Mouse (Mus musculus): ENCODE measurements around the gene Hist1h1d. TPM values are rescaled to one million over a fixed set of nuclear protein-coding genes. Genes with fewer than 3 reads are reported as not detected.
"Not testable (repeated sequence)": the region's sequence is repeated elsewhere in the genome, so short reads cannot be mapped to it uniquely, and the experiment has no call there.

Gene Hist1h1d
- polyA plus RNA-seq, 1 experiment, result 0.30 TPM

- Histone ChIP-seq H3K4me3 (ENCODE audit: extremely low read depth, insufficient read depth, insufficient read length) (peak overlapping the region; percentile 14), H3K27ac (ENCODE audit: insufficient read depth, low read length) (peak overlapping the region; percentile 11; the same call in 1 of the 2 replicates), H3K36me3 (ENCODE audit: control insufficient read depth, insufficient read depth, low read length) (no peaks in the 10 kb centered on the region), H3K27me3 (ENCODE audit: control insufficient read depth, insufficient read depth, low read length) (no peaks in the 10 kb centered on the region), H3K4me1 (ENCODE audit: control insufficient read depth, insufficient read depth, insufficient read length) (peaks cover 3% of the 10 kb centered on the region; the same call in 1 of the 2 replicates)
- DNase-seq (ENCODE audit: low read depth in 1 of 2, low spot score in 2 of 2), result no peak
- under 1% methylated on average over 15 of the region's 15 CpGs for WGBS
- TF ChIP-seq POLR2A (IDR thresholded peaks at IDR 0.05; ENCODE audit: low read depth, low read length) (no peak), CTCF (IDR thresholded peaks at IDR 0.05; ENCODE audit: extremely low read depth, insufficient read depth, insufficient read length, insufficient replicate concordance) (no peak)
These were observed 18.5 kb upstream of the Hist1h1d start for GRCm38 (mm10) chr13:23534368-23535131.

DNA sequence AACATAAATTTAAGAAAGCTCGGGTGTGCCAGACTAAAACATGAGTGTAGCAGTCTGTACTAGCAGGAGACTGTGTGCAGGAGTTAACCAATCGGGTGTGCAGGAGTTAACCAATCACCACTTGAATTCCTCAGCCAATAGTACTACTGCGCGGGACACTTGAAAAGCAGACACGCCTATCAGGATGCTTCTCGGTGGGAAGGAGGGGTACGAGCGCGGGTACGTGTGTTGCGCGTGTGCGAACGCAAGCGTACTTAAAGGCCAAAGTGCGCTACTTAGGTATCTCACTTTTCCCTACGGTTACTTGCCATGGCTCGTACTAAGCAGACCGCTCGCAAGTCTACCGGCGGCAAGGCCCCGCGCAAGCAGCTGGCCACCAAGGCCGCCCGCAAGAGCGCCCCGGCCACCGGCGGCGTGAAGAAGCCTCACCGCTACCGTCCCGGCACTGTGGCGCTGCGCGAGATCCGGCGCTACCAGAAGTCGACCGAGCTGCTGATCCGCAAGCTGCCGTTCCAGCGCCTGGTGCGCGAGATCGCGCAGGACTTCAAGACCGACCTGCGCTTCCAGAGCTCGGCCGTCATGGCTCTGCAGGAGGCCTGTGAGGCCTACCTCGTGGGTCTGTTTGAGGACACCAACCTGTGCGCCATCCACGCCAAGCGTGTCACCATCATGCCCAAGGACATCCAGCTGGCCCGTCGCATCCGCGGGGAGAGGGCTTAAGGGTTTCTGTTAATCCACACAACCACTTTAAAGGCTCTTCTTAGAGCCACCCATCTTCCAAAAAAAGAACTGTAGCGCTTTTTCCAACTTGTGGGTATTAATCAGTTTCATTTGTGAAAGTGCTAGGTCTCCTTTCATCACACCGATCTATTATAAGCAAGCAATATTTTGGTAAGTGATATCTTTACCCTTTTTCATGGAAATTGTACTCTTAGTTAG, 17.7 kb upstream of the Hist1h1d start, which contains the start of gene Hist1h3g:
TSS of gene Hist1h3g (plus strand) at position 286 of the 939 bp plus-strand sequence.
- H3K27me3 ChIP-seq (ENCODE audit: control insufficient read depth, insufficient read depth, low read length); H3K36me3 ChIP-seq (ENCODE audit: control insufficient read depth, insufficient read depth, low read length); H3K4me1 ChIP-seq (ENCODE audit: control insufficient read depth, insufficient read depth, insufficient read length): not testable (repeated sequence)
- peak within 1 kb of the TSS; percentile 59 for H3K4me3 ChIP-seq (ENCODE audit: extremely low read depth, insufficient read depth, insufficient read length)
- WGBS, result under 1% methylated on average over 56 of the region's 62 CpGs
- peak; percentile 78 to 86 for DNase-seq (ENCODE audit: low read depth in 1 of 2, low spot score in 2 of 2)
- peak within 1 kb of the TSS; percentile 11; the same call in 1 of the 2 replicates for H3K27ac ChIP-seq (ENCODE audit: insufficient read depth, low read length)

GRCm38 (mm10) chr13:23536076-23536822, 16.8 kb upstream of the Hist1h1d start:
- WGBS, result 30% methylated on average over 7 of the region's 7 CpGs
- Histone ChIP-seq H3K36me3 (ENCODE audit: control insufficient read depth, insufficient read depth, low read length) (no peaks in the 10 kb centered on the region), H3K4me3 (ENCODE audit: extremely low read depth, insufficient read depth, insufficient read length) (no peak overlapping the region), H3K27ac (ENCODE audit: insufficient read depth, low read length) (no peak overlapping the region), H3K4me1 (ENCODE audit: control insufficient read depth, insufficient read depth, insufficient read length) (peaks cover 3% of the 10 kb centered on the region; the same call in 1 of the 2 replicates), H3K27me3 (ENCODE audit: control insufficient read depth, insufficient read depth, low read length) (no peaks in the 10 kb centered on the region)
- no peak for DNase-seq (ENCODE audit: low read depth in 1 of 2, low spot score in 2 of 2)
- TF ChIP-seq POLR2A (IDR thresholded peaks at IDR 0.05; ENCODE audit: low read depth, low read length) (no peak), CTCF (IDR thresholded peaks at IDR 0.05; ENCODE audit: extremely low read depth, insufficient read depth, insufficient read length, insufficient replicate concordance) (no peak)

GRCm38 (mm10) chr13:23537006-23537710, 15.9 kb upstream of the Hist1h1d start:
- WGBS, result 83% methylated on average over 3 of the region's 3 CpGs
- Histone ChIP-seq H3K27ac (ENCODE audit: insufficient read depth, low read length) (no peak overlapping the region), H3K4me3 (ENCODE audit: extremely low read depth, insufficient read depth, insufficient read length) (no peak overlapping the region), H3K4me1 (ENCODE audit: control insufficient read depth, insufficient read depth, insufficient read length) (peaks cover 3% of the 10 kb centered on the region; the same call in 1 of the 2 replicates), H3K36me3 (ENCODE audit: control insufficient read depth, insufficient read depth, low read length) (no peaks in the 10 kb centered on the region), H3K27me3 (ENCODE audit: control insufficient read depth, insufficient read depth, low read length) (no peaks in the 10 kb centered on the region)
- TF ChIP-seq POLR2A (IDR thresholded peaks at IDR 0.05; ENCODE audit: low read depth, low read length) (no peak), CTCF (IDR thresholded peaks at IDR 0.05; ENCODE audit: extremely low read depth, insufficient read depth, insufficient read length, insufficient replicate concordance) (no peak)
- no peak for DNase-seq (ENCODE audit: low read depth in 1 of 2, low spot score in 2 of 2)

GRCm38 (mm10) chr13:23538249-23538648, 14.8 kb upstream of the Hist1h1d start:
- H3K4me1 ChIP-seq (ENCODE audit: control insufficient read depth, insufficient read depth, insufficient read length), result peaks cover 3% of the 10 kb centered on the region; the same call in 1 of the 2 replicates
- no peak overlapping the region for H3K27ac ChIP-seq (ENCODE audit: insufficient read depth, low read length)

DNA sequence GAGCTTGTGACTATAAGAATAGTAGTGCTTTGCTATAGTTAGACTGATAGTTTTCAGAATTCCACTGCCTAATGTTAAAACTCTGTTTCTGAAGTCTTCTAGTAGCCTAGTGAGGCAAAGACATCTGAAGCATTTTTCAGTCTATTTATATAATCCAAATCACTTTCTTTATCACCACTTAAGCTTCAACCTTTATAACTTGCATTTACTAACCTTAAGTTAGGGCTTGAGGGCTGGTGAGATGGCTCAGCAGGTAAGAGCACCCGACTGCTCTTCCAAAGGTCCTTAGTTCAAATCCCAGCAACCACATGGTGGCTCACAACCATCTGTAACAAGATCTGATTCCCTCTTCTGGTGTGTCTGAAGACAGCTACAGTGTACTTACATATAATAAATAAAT, 13.2 kb upstream of the Hist1h1d start:
- H3K4me3 ChIP-seq (ENCODE audit: extremely low read depth, insufficient read depth, insufficient read length); H3K4me1 ChIP-seq (ENCODE audit: control insufficient read depth, insufficient read depth, insufficient read length); H3K36me3 ChIP-seq (ENCODE audit: control insufficient read depth, insufficient read depth, low read length); H3K27me3 ChIP-seq (ENCODE audit: control insufficient read depth, insufficient read depth, low read length); H3K27ac ChIP-seq (ENCODE audit: insufficient read depth, low read length); DNase-seq (ENCODE audit: low read depth in 1 of 2, low spot score in 2 of 2): not testable (repeated sequence)
- WGBS, result 90% methylated on average over 1 of the region's 1 CpGs

More at GRCm38 (mm10) chr13:23538249-23538648, 14.8 kb upstream of the Hist1h1d start:
- DNase-seq (ENCODE audit: low read depth in 1 of 2, low spot score in 2 of 2), result no peak
- no peaks in the 10 kb centered on the region for H3K27me3 ChIP-seq (ENCODE audit: control insufficient read depth, insufficient read depth, low read length)
- no peaks in the 10 kb centered on the region for H3K36me3 ChIP-seq (ENCODE audit: control insufficient read depth, insufficient read depth, low read length)
- 87% methylated on average over 5 of the region's 5 CpGs for WGBS
- H3K4me3 ChIP-seq (ENCODE audit: extremely low read depth, insufficient read depth, insufficient read length), result no peak overlapping the region
- TF ChIP-seq CTCF (IDR thresholded peaks at IDR 0.05; ENCODE audit: extremely low read depth, insufficient read depth, insufficient read length, insufficient replicate concordance) (no peak), POLR2A (IDR thresholded peaks at IDR 0.05; ENCODE audit: low read depth, low read length) (no peak)

All from spleen, adult 2 months (tissue).